Mouse (Mus musculus) hindbrain, embryonic 14.5 days (tissue): ENCODE data around the gene Sncg. TPM values are rescaled to one million over a fixed set of nuclear protein-coding genes. Genes with fewer than 3 reads are reported as not detected.
A peak's percentile ranks its signal among the peaks of the same experiment; 100 is the strongest.

ENCODE experiments used
- ATAC-seq: fragments of 200-750 bp; cut with Nextera tagmentation; 2 replicates; pipeline ENCODE4 v1.8.0; 2017; ENCODE audit warnings: moderate number of reproducible peaks, mild to moderate bottlenecking, moderate TSS enrichment, moderate library complexity; ENCODE audit not compliant: low FRiP score
- DNase-seq: peaks from one replicate; pipeline ENCODE4 v3.0.0-alpha.2; 2015; ENCODE audit warnings: low spot score
- H3K27ac ChIP-seq: fragments of 300-500 bp; sonication (generic); 2 replicates; pipeline ENCODE4 v1.5.1; 2014; ENCODE audit warnings: mild to moderate bottlenecking, moderate library complexity
- H3K27me3 ChIP-seq: fragments of 300-500 bp; sonication (generic); 2 replicates; pipeline ENCODE4 v1.6.1; 2014; ENCODE audit warnings: mild to moderate bottlenecking, low read length, mixed read lengths; ENCODE audit not compliant: control insufficient read depth, insufficient read depth
- H3K36me3 ChIP-seq: fragments of 300-500 bp; sonication (generic); replicated peaks from 2 replicates; pipeline ENCODE4 v1.6.1; 2014; ENCODE audit not compliant: control insufficient read depth, insufficient read depth
- H3K4me1 ChIP-seq: fragments of 300-500 bp; sonication (generic); replicated peaks from 2 replicates; pipeline ENCODE4 v1.6.1; 2014; ENCODE audit warnings: antibody characterized with exemption, low read length, mixed read lengths; ENCODE audit not compliant: control insufficient read depth, insufficient read depth
- H3K4me2 ChIP-seq: fragments of 300-500 bp; sonication (generic); replicated peaks from 2 replicates; pipeline ENCODE4 v1.6.1; 2014; ENCODE audit warnings: mild to moderate bottlenecking, moderate library complexity
- H3K4me3 ChIP-seq: fragments of 300-500 bp; sonication (generic); replicated peaks from 2 replicates; pipeline ENCODE4 v1.5.1; 2014; ENCODE audit warnings: mild to moderate bottlenecking, low read length
- H3K9ac ChIP-seq: fragments of 300-500 bp; sonication (generic); 2 replicates; pipeline ENCODE4 v1.6.1; 2014
- H3K9me3 ChIP-seq: fragments of 300-500 bp; sonication (generic); 2 replicates; pipeline ENCODE4 v1.6.1; 2016; ENCODE audit warnings: low read length; ENCODE audit not compliant: control insufficient read depth
- WGBS: fragments of 180-500 bp; shearing (Covaris S2); extraction: QIAGEN DNeasy Blood & Tissue Kit; methylation state at CpG from one replicate; pipeline ENCODE4 v1.1.7; 2014; 5-methylcytosine and 5-hydroxymethylcytosine counted together
- polyA plus RNA-seq: library from polyadenylated mRNA; unstranded; fragments of >200 nt; fragmentation: Nextera tagmentation; extraction: Ambion mirVana; gene quantifications from 2 replicates; pipeline ENCODE4 v1.2.1, GENCODE M21; 2014

Gene Sncg
- polyA plus RNA-seq, 1 experiment from 2014 or later: 251 TPM

DNA sequence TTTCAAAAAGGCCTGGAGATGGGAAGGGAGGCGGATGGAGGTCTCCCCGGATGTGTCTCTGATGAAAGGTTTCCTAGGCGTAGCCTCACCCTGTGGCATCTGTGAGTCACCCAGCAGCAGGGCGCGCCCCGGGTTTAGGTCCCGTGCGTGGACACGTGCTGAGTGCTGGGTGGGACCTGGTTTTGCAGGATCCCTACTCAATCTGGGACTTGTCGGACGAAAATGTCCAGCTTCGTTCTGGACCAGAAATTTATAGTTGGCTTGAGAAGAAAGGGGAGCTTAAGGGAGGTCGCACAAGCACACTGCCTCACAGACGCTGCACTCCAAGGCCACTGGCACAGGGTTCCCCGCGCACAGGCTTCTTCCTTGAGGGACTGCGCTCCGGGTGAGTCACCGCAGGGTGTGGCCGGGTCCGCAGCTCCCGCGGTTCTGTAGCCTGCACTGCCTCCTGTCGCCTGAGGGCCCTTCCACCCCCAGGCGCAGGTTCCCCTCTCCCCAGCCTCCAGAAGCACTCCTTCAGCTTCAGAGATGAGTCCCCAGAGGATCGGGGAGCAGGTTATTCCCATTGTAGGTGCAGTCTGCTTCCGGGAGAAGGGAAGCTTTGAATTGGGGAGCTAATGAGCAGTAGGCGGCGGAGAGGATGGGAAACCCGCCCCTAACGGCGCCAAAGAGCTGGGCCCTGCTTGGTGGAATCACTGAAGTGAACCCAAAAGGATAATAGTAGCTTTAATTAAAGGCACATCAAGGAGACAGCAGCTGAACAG lies 10.9 kb downstream of the Sncg start:
- H3K4me1 ChIP-seq: peaks cover 11% of the 10 kb centered on the region; the same call in 1 of the 2 replicates
- no peaks in the 10 kb centered on the region for H3K9me3 ChIP-seq
- 2% methylated on average over 32 of the region's 32 CpGs for WGBS
- peak overlapping the region; percentile 38; the same call in 1 of the 2 replicates for H3K27ac ChIP-seq
- H3K4me3 ChIP-seq: peak overlapping the region; percentile 37
- peak overlapping the region; percentile 68 for H3K4me2 ChIP-seq
- no peaks in the 10 kb centered on the region for H3K36me3 ChIP-seq
- DNase-seq: peak; percentile 56
- H3K9ac ChIP-seq: peak overlapping the region; percentile 56
- peak; percentile 72 for ATAC-seq
- H3K27me3 ChIP-seq: peaks cover 4% of the 10 kb centered on the region; the same call in 1 of the 2 replicates

DNA sequence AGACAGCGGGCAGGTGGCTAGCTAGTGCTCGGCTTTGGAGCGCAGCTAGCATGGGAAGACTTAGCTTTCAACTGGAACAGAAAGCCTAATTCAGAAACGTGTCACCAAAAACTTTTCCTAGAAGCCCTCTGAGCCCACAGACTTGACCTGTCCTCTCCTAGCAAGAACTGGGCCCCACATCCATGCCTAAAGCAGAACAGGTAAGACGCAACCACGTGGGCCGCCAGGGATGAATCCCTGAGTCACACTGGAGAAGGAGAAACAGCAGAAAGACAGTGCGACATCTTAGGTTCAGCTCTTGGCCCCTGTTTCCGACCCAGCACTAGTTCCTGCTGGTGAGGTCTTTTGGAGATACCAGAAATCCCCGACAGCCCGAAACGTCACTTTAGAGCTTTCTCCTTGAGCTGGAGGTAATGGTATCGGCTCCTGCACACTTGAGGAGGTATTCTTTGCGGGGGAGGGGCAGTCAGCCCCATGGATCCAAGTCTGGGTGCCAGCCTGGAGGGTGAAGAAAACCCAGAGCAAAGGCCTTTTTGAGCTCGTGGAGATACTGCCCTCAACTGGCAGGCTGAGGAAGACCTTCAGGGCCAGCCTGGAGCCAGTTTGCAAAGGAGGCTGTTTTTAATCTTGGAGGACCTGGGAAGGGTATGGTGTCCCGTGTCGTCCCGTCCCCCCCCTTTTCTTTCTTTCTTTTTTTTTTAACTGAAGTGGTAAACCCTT lies 11.7 kb downstream of the Sncg start:
- Histone ChIP-seq H3K36me3 (no peaks in the 10 kb centered on the region), H3K4me3 (peak overlapping the region; percentile 37), H3K4me1 (peaks cover 11% of the 10 kb centered on the region; the same call in 1 of the 2 replicates), H3K27ac (no peak overlapping the region), H3K27me3 (peaks cover 4% of the 10 kb centered on the region; the same call in 1 of the 2 replicates), H3K9me3 (no peaks in the 10 kb centered on the region), H3K9ac (peak overlapping the region; percentile 56; the same call in 1 of the 2 replicates), H3K4me2 (peak overlapping the region; percentile 68)
- DNase-seq: peak; percentile 71
- ATAC-seq: peak; percentile 62
- WGBS: 32% methylated on average over 18 of the region's 18 CpGs

DNA sequence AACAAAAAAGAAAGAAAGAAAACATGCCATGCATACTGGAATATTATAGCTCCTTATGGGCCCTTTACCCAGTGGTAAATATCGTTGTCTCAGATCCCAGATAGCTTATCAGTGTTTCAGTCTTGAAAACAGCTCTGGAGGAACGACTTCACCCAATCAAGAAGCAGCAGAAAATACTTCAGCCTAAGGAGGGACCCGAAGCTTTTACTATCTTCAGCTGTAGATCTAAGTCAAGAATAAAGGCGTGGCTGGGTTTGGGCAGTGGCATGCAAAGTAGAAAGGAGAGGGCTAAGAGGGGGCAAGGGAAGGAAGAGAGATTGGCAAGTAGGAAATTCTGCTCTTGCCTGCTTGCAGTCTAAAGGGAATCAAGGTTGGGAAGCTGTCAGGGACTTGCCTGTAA lies 12.5 kb downstream of the Sncg start:
- Histone ChIP-seq H3K36me3 (no peaks in the 10 kb centered on the region), H3K4me3 (no peak overlapping the region), H3K4me2 (no peak overlapping the region), H3K9me3 (no peaks in the 10 kb centered on the region), H3K27me3 (peaks cover 4% of the 10 kb centered on the region; the same call in 1 of the 2 replicates), H3K27ac (no peak overlapping the region), H3K9ac (no peak overlapping the region), H3K4me1 (peaks cover 11% of the 10 kb centered on the region; the same call in 1 of the 2 replicates)
- ATAC-seq (no peak), DNase-seq (no peak)
- 83% methylated on average over 4 of the region's 4 CpGs for WGBS

DNA sequence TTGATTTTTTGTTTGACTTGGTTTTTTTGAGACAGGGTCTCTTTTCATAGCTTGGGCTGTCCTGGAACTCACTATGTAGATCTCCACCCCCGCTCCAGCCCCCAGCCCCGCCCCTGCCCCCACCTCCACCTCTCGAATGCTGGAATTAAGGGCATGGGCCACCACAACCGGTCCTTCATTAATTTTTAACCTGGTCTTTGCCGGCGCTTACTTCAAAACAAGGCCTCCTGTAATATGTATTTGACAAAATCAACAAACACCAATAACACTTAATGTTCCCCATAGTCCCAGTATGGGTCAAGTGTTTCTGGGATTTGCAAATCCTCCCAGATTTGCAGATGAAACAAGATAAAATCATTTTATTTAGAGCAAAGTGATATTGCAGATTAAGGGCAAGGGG lies 14.3 kb downstream of the Sncg start:
- WGBS: 50% methylated on average over 6 of the region's 6 CpGs
- Histone ChIP-seq H3K9ac (no peak overlapping the region), H3K4me2 (no peak overlapping the region), H3K9me3 (no peaks in the 10 kb centered on the region), H3K27ac (no peak overlapping the region), H3K27me3 (peaks cover 4% of the 10 kb centered on the region; the same call in 1 of the 2 replicates), H3K4me3 (no peak overlapping the region), H3K4me1 (peaks cover 11% of the 10 kb centered on the region; the same call in 1 of the 2 replicates), H3K36me3 (no peaks in the 10 kb centered on the region)
- ATAC-seq (no peak), DNase-seq (no peak)

DNA sequence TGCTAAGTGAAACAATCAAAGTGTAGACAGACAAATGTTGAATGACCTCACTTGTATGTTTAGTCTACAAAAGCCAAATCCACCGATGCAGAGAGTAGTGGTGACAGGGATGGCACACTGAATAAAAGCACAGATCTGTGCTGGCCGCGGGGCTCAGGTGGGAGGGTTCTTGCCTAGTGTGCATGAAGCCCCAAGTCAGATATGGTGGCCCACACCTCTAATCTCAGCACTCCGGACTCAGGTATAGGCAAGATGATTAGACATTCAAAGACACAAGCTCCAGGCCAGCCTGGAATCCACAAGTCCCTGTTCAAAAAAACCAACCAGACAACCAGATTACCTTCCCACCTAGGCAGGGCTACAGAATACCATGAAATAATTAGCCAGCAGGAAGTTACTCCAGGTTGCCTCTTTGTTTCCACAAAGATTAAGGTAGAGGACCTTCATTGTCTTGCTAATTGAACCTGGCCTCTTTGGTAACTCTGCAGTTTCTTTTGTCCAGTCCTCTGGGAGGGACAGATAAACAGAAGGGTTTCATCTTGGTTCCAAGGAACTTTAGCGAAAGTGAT lies 14.8 kb downstream of the Sncg start:
- H3K9me3 ChIP-seq: no peaks in the 10 kb centered on the region
- no peak for ATAC-seq
- H3K27ac ChIP-seq: no peak overlapping the region
- H3K27me3 ChIP-seq: peaks cover 4% of the 10 kb centered on the region; the same call in 1 of the 2 replicates
- 45% methylated on average over 5 of the region's 5 CpGs for WGBS
- H3K36me3 ChIP-seq: no peaks in the 10 kb centered on the region
- no peak overlapping the region for H3K4me3 ChIP-seq
- peaks cover 11% of the 10 kb centered on the region; the same call in 1 of the 2 replicates for H3K4me1 ChIP-seq
- H3K4me2 ChIP-seq: no peak overlapping the region
- DNase-seq: no peak
- no peak overlapping the region for H3K9ac ChIP-seq

DNA sequence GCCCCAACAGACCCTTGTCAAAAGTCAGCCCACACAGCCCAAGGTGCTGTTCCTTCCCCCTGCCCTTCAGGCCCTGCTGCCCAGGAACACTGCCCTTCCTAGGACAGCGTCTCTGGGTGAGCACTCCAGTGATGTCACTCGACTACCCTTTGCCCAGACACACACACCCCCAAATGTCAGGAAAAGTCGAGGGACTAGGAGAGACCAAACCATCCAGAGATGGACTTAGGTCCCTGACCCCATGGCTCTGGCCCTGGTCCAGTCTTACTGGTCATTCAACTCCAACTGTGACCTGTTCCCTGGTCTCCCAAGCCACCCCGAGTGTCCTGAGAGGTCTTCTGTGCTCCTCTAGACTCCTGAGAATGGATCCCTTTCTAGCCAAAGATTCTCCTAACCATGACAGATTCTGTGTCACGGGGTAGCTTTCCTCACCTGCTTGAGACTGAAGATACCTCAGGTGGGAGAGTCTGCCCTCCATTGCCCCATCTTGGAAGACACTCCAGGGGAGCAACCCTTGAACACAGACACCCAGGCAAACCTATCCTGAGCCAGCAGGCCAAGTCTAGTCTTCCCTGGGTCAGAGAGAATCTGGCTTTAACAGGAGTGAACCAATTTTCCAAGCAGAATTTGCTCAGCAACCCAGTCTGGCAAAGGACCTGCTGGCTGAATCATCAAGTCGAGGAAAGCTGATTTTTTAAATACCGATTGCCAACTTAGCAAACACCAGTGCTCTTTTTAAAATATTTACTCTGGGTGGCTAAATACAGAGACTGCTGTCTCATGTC lies 16.7 kb downstream of the Sncg start:
- no peak overlapping the region for H3K4me3 ChIP-seq
- no peak overlapping the region for H3K27ac ChIP-seq
- H3K27me3 ChIP-seq: peaks cover 4% of the 10 kb centered on the region; the same call in 1 of the 2 replicates
- H3K4me1 ChIP-seq: no peaks in the 10 kb centered on the region
- no peak overlapping the region for H3K4me2 ChIP-seq
- no peaks in the 10 kb centered on the region for H3K36me3 ChIP-seq
- H3K9ac ChIP-seq: no peak overlapping the region
- 89% methylated on average over 7 of the region's 7 CpGs for WGBS
- ATAC-seq: no peak
- H3K9me3 ChIP-seq: no peaks in the 10 kb centered on the region
- DNase-seq: no peak

DNA sequence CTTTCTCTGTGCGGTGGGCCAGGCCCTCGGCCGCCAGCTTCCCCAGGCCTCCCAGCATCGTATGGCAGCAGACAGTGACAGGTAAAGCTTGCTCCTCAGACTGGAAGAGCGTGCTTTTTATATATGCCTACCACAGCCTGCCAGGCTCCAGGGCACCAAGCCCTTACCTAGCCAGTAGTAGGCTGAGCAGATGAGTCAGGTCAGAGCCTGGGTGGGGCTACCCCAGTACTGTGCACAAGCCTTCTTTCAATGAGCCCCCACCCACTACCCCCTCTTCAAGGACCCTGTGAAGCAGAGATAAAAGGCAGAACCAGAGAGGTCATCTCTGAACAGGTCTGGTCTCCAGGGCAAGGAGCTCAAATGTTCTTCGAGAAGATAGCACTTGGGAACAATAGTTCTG lies 19.3 kb downstream of the Sncg start, which contains the start of gene Fam25c:
Gene Fam25c, minus strand, starts transcription at position 133 of the 400 bp plus-strand sequence.
- DNase-seq (no peak), ATAC-seq (no peak)
- Histone ChIP-seq H3K4me1 (no peaks in the 10 kb centered on the region), H3K9ac (no peak within 1 kb of the TSS), H3K4me2 (no peak within 1 kb of the TSS), H3K4me3 (no peak within 1 kb of the TSS), H3K27ac (no peak within 1 kb of the TSS), H3K36me3 (no peaks in the 10 kb centered on the region), H3K27me3 (no peaks in the 10 kb centered on the region), H3K9me3 (no peaks in the 10 kb centered on the region)
- 85% methylated on average over 6 of the region's 6 CpGs for WGBS

DNA sequence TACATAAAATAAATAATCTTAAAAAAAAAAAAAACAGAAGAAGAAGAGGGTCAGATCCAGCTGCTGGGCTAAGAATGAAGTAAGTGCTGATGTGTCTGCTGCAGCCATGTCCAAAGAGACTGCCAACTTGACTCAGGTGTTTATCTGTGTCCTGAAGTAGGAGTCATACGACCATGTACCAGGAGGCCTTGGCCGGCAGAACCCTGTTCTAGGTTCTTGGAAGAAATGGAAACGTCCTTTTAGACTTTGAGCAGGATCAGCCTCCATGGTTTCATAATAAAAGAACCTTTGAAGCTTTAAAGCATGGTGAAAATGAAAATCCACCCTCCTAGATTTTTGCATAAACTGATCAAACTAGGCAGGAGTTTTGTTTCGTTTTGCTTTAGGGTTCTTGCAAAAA lies 20.1 kb downstream of the Sncg start:
- Histone ChIP-seq H3K27me3 (no peaks in the 10 kb centered on the region), H3K36me3 (no peaks in the 10 kb centered on the region), H3K27ac (no peak overlapping the region), H3K9ac (no peak overlapping the region), H3K4me3 (no peak overlapping the region), H3K9me3 (no peaks in the 10 kb centered on the region), H3K4me1 (no peaks in the 10 kb centered on the region), H3K4me2 (no peak overlapping the region)
- ATAC-seq (no peak), DNase-seq (no peak)
- 86% methylated on average over 4 of the region's 4 CpGs for WGBS
